In genomic region chr19:37448212-37448611, GRCm38 (mm10) we compare ENCODE assay signal across 17 mouse cellular contexts. TPM values are rescaled to one million over a fixed set of nuclear protein-coding genes. Genes with fewer than 3 reads are reported as not detected.
A peak's percentile ranks its signal among the peaks of the same experiment; 100 is the strongest.
DNase-seq lines count a peak whose midpoint lies in the region; ATAC-seq and TF ChIP-seq lines count a peak whose summit lies in the region.
"Had no signal": no experiment of that assay in that cellular context is flagged by ENCODE, and none has a peak within 500 bp of the region (broad histone marks: within the 10 kb centered on the region; RNA-seq: fewer than 3 reads in every experiment).

No protein-coding gene starts in this region.

- H3K79me2 ChIP-seq in macrophage (ENCODE audit: inconsistent target) = no peaks in the 10 kb centered on the region

- TF ChIP-seq CTCF in lung, postnatal 0 days (IDR thresholded peaks at IDR 0.05) = no peak
- TF ChIP-seq CTCF in bone marrow, adult 2 months (IDR thresholded peaks at IDR 0.05; ENCODE audit: control insufficient read depth, insufficient read depth, low read length) = no peak
- TF ChIP-seq CTCF in cerebellum, adult 2 months (IDR thresholded peaks at IDR 0.05; ENCODE audit: borderline replicate concordance, insufficient read depth, low read depth, low read length) = no peak

- H3K4me2 ChIP-seq in lung, postnatal 0 days (replicated peaks; ENCODE audit: low read depth, low read length) = no peak overlapping the region
- H3K4me2 ChIP-seq in midbrain, embryonic 14.5 days (ENCODE audit: low read length) = no peak overlapping the region
- H3K4me2 ChIP-seq: forebrain, embryonic 15.5 days; hindbrain, embryonic 15.5 days; liver, embryonic 13.5 days had no signal

- TF ChIP-seq EP300 in lung, postnatal 0 days (IDR thresholded peaks at IDR 0.05) = no peak

- TF ChIP-seq POLR2A in bone marrow, adult 2 months (IDR thresholded peaks at IDR 0.05; ENCODE audit: borderline replicate concordance, control insufficient read depth, low read depth, low read length) = no peak
- no peak for TF ChIP-seq POLR2A in cerebellum, adult 2 months (IDR thresholded peaks at IDR 0.05; ENCODE audit: borderline replicate concordance, insufficient read depth, low read length)

- WGBS in lung, postnatal 0 days = 49% methylated on average over 5 of the region's 5 CpGs
- 6% methylated on average over 5 of the region's 5 CpGs for WGBS in bone marrow, adult 2 months
- WGBS in macrophage (ENCODE audit: missing documents) = 0% methylated on average over 5 of the region's 5 CpGs
- WGBS in cerebellum, adult 2 months = 75% methylated on average over 5 of the region's 5 CpGs
- 76% methylated on average over 5 of the region's 5 CpGs for WGBS in midbrain, embryonic 14.5 days

- no peaks in the 10 kb centered on the region for H3K9me3 ChIP-seq in lung, postnatal 0 days (ENCODE audit: low read length)
- H3K9me3 ChIP-seq in midbrain, embryonic 14.5 days (ENCODE audit: control insufficient read depth, low read length) = no peaks in the 10 kb centered on the region
- H3K9me3 ChIP-seq: forebrain, embryonic 15.5 days; hindbrain, embryonic 15.5 days; liver, embryonic 13.5 days; midbrain, embryonic 10.5 days had no signal

- no peak for ATAC-seq in lung, postnatal 0 days
- ATAC-seq in midbrain, embryonic 14.5 days (ENCODE audit: low FRiP score, low TSS enrichment) = no peak
- ATAC-seq: forebrain, embryonic 15.5 days; intestine, postnatal 0 days had no signal

- H3K4me1 ChIP-seq in lung, postnatal 0 days (ENCODE audit: insufficient read depth, low read depth, low read length) = no peaks in the 10 kb centered on the region
- no peaks in the 10 kb centered on the region; the same call in 1 of the 2 replicates for H3K4me1 ChIP-seq in bone marrow, adult 2 months (ENCODE audit: control insufficient read depth, insufficient read depth, low read length)
- no peaks in the 10 kb centered on the region for H3K4me1 ChIP-seq in cerebellum, adult 2 months (ENCODE audit: control insufficient read depth, insufficient read depth, low read length)
- no peaks in the 10 kb centered on the region for H3K4me1 ChIP-seq in midbrain, embryonic 14.5 days (ENCODE audit: control insufficient read depth, insufficient read depth, low read length)
- H3K4me1 ChIP-seq: forebrain, embryonic 15.5 days; hindbrain, embryonic 15.5 days; midbrain, embryonic 10.5 days had no signal

- no peak overlapping the region for H3K4me3 ChIP-seq in lung, postnatal 0 days (ENCODE audit: low read depth, low read length)
- H3K4me3 ChIP-seq in bone marrow, adult 2 months (replicated peaks; ENCODE audit: control insufficient read depth, low read depth, low read length) = peak overlapping the region; percentile 67
- peak overlapping the region; percentile 34 for H3K4me3 ChIP-seq in macrophage (ENCODE audit: inconsistent target)
- H3K4me3 ChIP-seq in cerebellum, adult 2 months (replicated peaks; ENCODE audit: insufficient read depth, low read depth, low read length) = no peak overlapping the region
- H3K4me3 ChIP-seq in midbrain, embryonic 14.5 days (replicated peaks; ENCODE audit: low read depth, low read length) = no peak overlapping the region
- H3K4me3 ChIP-seq: forebrain, embryonic 15.5 days; heart, adult 2 months; hindbrain, embryonic 15.5 days; liver, embryonic 13.5 days; midbrain, embryonic 10.5 days had no signal

- DNase-seq in lung, postnatal 0 days (ENCODE audit: low spot score) = peak; percentile 17
- no peak for DNase-seq in lung, postnatal 10 days
- no peak for DNase-seq in cerebellum, adult 2 months
- no peak for DNase-seq in midbrain, embryonic 14.5 days
- DNase-seq in heart, postnatal 10 days = no peak
- DNase-seq: cerebellum, adult 18-20 months; heart, adult 2 months; liver, embryonic 13.5 days; right cerebral cortex, postnatal 14 days; thymus, adult 18-20 months had no signal

- no peak overlapping the region for H3K27ac ChIP-seq in lung, postnatal 0 days (ENCODE audit: low read length)
- peak overlapping the region; percentile 20; the same call in 1 of the 2 replicates for H3K27ac ChIP-seq in bone marrow, adult 2 months (ENCODE audit: control insufficient read depth, insufficient read depth, low read depth, low read length, poor library complexity)
- peak overlapping the region; percentile 63 for H3K27ac ChIP-seq in macrophage
- H3K27ac ChIP-seq in cerebellum, adult 2 months (ENCODE audit: insufficient read depth, low read length) = no peak overlapping the region
- no peak overlapping the region for H3K27ac ChIP-seq in midbrain, embryonic 14.5 days (replicated peaks; ENCODE audit: low read depth, low read length)
- H3K27ac ChIP-seq: forebrain, embryonic 15.5 days; heart, adult 2 months; hindbrain, embryonic 15.5 days; kidney, postnatal 0 days; liver, embryonic 13.5 days; midbrain, embryonic 10.5 days had no signal

- no peak overlapping the region for H3K9ac ChIP-seq in lung, postnatal 0 days (replicated peaks; ENCODE audit: low read depth)
- H3K9ac ChIP-seq in midbrain, embryonic 14.5 days (replicated peaks; ENCODE audit: low read length) = no peak overlapping the region
- H3K9ac ChIP-seq: forebrain, embryonic 15.5 days; hindbrain, embryonic 15.5 days; liver, embryonic 13.5 days had no signal

- intact Hi-C loops in heart, postnatal 10 days (cut with DNase I) = no loop called here

- no peaks in the 10 kb centered on the region for H3K36me3 ChIP-seq in lung, postnatal 0 days (ENCODE audit: insufficient read depth, low read length)
- H3K36me3 ChIP-seq in macrophage (ENCODE audit: inconsistent target) = no peaks in the 10 kb centered on the region
- no peaks in the 10 kb centered on the region for H3K36me3 ChIP-seq in midbrain, embryonic 14.5 days (ENCODE audit: control insufficient read depth, insufficient read depth, low read length)
- H3K36me3 ChIP-seq: forebrain, embryonic 15.5 days; hindbrain, embryonic 15.5 days; liver, embryonic 13.5 days; midbrain, embryonic 10.5 days had no signal

- H3K27me3 ChIP-seq in lung, postnatal 0 days (replicated peaks; ENCODE audit: insufficient read depth, low read length) = no peaks in the 10 kb centered on the region
- H3K27me3 ChIP-seq in cerebellum, adult 2 months (ENCODE audit: control insufficient read depth, insufficient read depth, low read length) = no peaks in the 10 kb centered on the region
- H3K27me3 ChIP-seq in midbrain, embryonic 14.5 days (ENCODE audit: control insufficient read depth, insufficient read depth, low read length) = no peaks in the 10 kb centered on the region
- H3K27me3 ChIP-seq: forebrain, embryonic 15.5 days; hindbrain, embryonic 15.5 days had no signal

RNA-seq across cellular contexts. Expression of gene Hhex, which starts 13.6 kb away (rescaled TPM):
- 23.4 and 30.6 TPM in 2 replicates for polyA plus RNA-seq in lung, postnatal 0 days (2015; fragmentation: Nextera tagmentation; extraction: Ambion mirVana)
- polyA plus RNA-seq in bone marrow, adult 2 months (2011; ENCODE audit: insufficient read depth, insufficient read length, low replicate concordance, missing spikeins) = 11.0 and 19.3 TPM in 2 replicates
- 10 to 100 TPM in 14 of 26 experiments, 1 to 10 TPM in 12; 1.3 to 47.6 (median 10.9) TPM for total RNA-seq in macrophage (2018; cell fraction: chromatin; rRNA removed)
- 10 to 100 TPM in 21 of 26 experiments, 1 to 10 TPM in 5; 4.2 to 48.0 (median 31.1) TPM for total RNA-seq in macrophage (2018; cell fraction: cytosol; rRNA removed)
- total RNA-seq in macrophage (2018; cell fraction: nucleus; rRNA removed) = 10 to 100 TPM in 14 of 26 experiments, 1 to 10 TPM in 12; 3.0 to 56.7 (median 11.9) TPM
- 40.9 to 70.1 TPM (median 44.6 TPM) in 3 replicates for polyA plus RNA-seq in macrophage (2018)
- 1.7 and 1.9 TPM in 2 replicates for polyA plus RNA-seq in cerebellum, adult 2 months (2012; rRNA removed)
- 1.4 and 4.2 TPM in 2 replicates for polyA plus RNA-seq in midbrain, embryonic 14.5 days (2014; fragmentation: Nextera tagmentation; extraction: Ambion mirVana)
- 1 to 10 TPM; 6.9 to 9.6 TPM for total RNA-seq in heart, postnatal 10 days (2021)

Comparison
In these comparisons a context has a peak if more than half of its experiments do, and no peak if none do; other contexts are left out.
1. H3K27ac ChIP-seq: peak in bone marrow, adult 2 months (single experiment) and macrophage (single experiment); none in lung, postnatal 0 days (single experiment), cerebellum, adult 2 months (single experiment) and midbrain, embryonic 14.5 days (single experiment).
2. H3K4me3 ChIP-seq: peak in bone marrow, adult 2 months (single experiment) and macrophage (single experiment); none in lung, postnatal 0 days (single experiment), cerebellum, adult 2 months (single experiment) and midbrain, embryonic 14.5 days (single experiment).